Mouse (Mus musculus) heart, postnatal 0 days (tissue): ENCODE data around the gene Gm28053. TPM values are rescaled to one million over a fixed set of nuclear protein-coding genes. Genes with fewer than 3 reads are reported as not detected.

Experiments
- ATAC-seq: fragments of 200-750 bp; cut with Nextera tagmentation; 2 replicates; pipeline ENCODE4 v1.8.0; 2017; ENCODE audit warnings: low read depth, moderate number of reproducible peaks, moderate library complexity; ENCODE audit not compliant: insufficient read depth
- DNase-seq: peaks from one replicate; pipeline ENCODE4 v3.0.0-alpha.2; 2016; ENCODE audit warnings: low spot score
- H3K27ac ChIP-seq: fragments of 300-500 bp; sonication (generic); 2 replicates; pipeline ENCODE4 v1.5.1; 2014; ENCODE audit warnings: low read depth, mild to moderate bottlenecking
- H3K27me3 ChIP-seq: fragments of 300-500 bp; sonication (generic); 2 replicates; pipeline ENCODE4 v1.6.1; 2014; ENCODE audit warnings: low read length, mixed read lengths; ENCODE audit not compliant: control insufficient read depth, insufficient read depth
- H3K36me3 ChIP-seq: fragments of 300-500 bp; sonication (generic); replicated peaks from 2 replicates; pipeline ENCODE4 v1.6.1; 2014; ENCODE audit warnings: low read length, mixed read lengths; ENCODE audit not compliant: control insufficient read depth, insufficient read depth
- H3K4me1 ChIP-seq: fragments of 300-500 bp; sonication (generic); 2 replicates; pipeline ENCODE4 v1.6.1; 2014; ENCODE audit warnings: antibody characterized with exemption; ENCODE audit not compliant: control insufficient read depth, insufficient read depth
- H3K4me2 ChIP-seq: fragments of 300-500 bp; sonication (generic); 2 replicates; pipeline ENCODE4 v1.6.1; 2014; ENCODE audit warnings: low read depth, mild to moderate bottlenecking, low read length, moderate library complexity
- H3K4me3 ChIP-seq: fragments of 300-500 bp; sonication (generic); 2 replicates; pipeline ENCODE4 v1.5.1; 2014; ENCODE audit warnings: low read depth, low read length
- H3K9ac ChIP-seq: fragments of 300-500 bp; sonication (generic); replicated peaks from 2 replicates; pipeline ENCODE4 v1.6.1; 2014; ENCODE audit warnings: low read depth, low read length, mixed read lengths
- H3K9me3 ChIP-seq: fragments of 300-500 bp; sonication (generic); replicated peaks from 2 replicates; pipeline ENCODE4 v1.6.1; 2016; ENCODE audit warnings: low read length; ENCODE audit not compliant: control insufficient read depth
- CTCF ChIP-seq: IDR thresholded peaks from 2 replicates; pipeline ENCODE4 v1.5.1; 2016; ENCODE audit warnings: antibody characterized with exemption, control low read depth, low read depth
- EP300 ChIP-seq: IDR thresholded peaks from 2 replicates; pipeline ENCODE4 v1.6.1; 2016; ENCODE audit warnings: antibody characterized with exemption, low read depth
- WGBS: fragments of 180-500 bp; shearing (Covaris S2); extraction: QIAGEN DNeasy Blood & Tissue Kit; methylation state at CpG from one replicate; pipeline ENCODE4 v1.1.7; 2014; 5-methylcytosine and 5-hydroxymethylcytosine counted together
- polyA plus RNA-seq: library from polyadenylated mRNA; unstranded; fragments of >200 nt; fragmentation: Nextera tagmentation; extraction: Ambion mirVana; gene quantifications from 2 replicates; pipeline ENCODE4 v1.2.1, GENCODE M21; 2015
- total RNA-seq: library from RNA; depleted of rRNA; stranded (reverse); fragments of >200 nt; gene quantifications from 2 replicates; pipeline ENCODE4 v1.2.3, GENCODE M21; 2014; ENCODE audit warnings: low replicate concordance; rRNA removed

Gene Gm28053
- total and polyA plus RNA-seq, 2 experiments from 2014 or later: 4.1 TPM; not detected in 1

DNA sequence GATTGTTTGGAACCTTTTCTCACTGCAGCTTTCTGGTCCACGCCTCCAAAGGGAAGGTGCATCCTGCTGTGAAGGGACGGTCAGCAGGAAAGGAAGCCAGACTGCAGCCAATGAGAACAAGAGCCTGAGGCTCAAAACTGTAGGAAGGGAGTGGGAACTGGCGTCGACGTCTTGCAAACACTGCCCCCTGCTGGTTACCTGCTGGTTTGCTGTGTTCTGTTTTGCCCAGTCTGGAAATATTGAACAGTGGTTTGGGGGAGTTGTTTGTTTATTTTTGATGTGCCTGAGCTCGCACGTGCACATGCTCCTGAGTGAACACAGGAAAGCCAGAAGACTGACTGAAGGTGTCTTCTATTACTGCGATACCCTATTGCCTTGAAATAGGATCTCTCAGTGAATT is 53.6 kb downstream of the Gm28053 start:
- ATAC-seq: peak; percentile 75
- WGBS: 7% methylated on average over 8 of the region's 8 CpGs
- Histone ChIP-seq H3K36me3 (no peaks in the 10 kb centered on the region), H3K27ac (no peak overlapping the region), H3K27me3 (no peaks in the 10 kb centered on the region), H3K4me1 (no peaks in the 10 kb centered on the region), H3K9ac (no peak overlapping the region), H3K4me3 (no peak overlapping the region), H3K4me2 (no peak overlapping the region), H3K9me3 (no peaks in the 10 kb centered on the region)
- peak; percentile 79 for DNase-seq
- TF ChIP-seq EP300 (no peak), CTCF (peak; percentile 89)

DNA sequence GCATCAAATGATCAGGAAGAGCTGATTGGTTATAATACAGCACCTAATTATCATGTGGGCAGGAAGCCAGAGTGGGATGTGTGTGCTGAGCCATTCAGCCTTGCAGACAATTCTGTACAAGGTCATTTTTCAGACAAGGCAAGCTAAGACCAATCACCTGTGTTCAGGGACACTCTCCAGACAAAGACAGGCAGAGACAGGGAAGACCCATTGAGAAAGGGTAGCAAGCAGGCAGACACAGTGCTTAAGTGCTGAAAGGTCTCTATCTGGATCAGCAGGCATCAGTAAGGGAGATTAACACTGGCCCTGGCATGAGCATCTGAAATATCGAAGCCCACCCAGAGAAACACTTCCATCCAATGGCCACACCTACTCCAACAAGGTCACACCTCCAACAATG is 66.0 kb downstream of the Gm28053 start:
- WGBS: 82% methylated on average over 1 of the region's 1 CpGs
- H3K4me3 ChIP-seq: no peak overlapping the region
- H3K9me3 ChIP-seq: no peaks in the 10 kb centered on the region
- no peak for DNase-seq
- no peak overlapping the region for H3K9ac ChIP-seq
- no peaks in the 10 kb centered on the region for H3K27me3 ChIP-seq
- no peak overlapping the region; the same call in 1 of the 2 replicates for H3K27ac ChIP-seq
- H3K4me1 ChIP-seq: no peaks in the 10 kb centered on the region; the same call in 1 of the 2 replicates
- no peak overlapping the region for H3K4me2 ChIP-seq
- no peaks in the 10 kb centered on the region for H3K36me3 ChIP-seq
- no peak for ATAC-seq
- TF ChIP-seq EP300 (no peak), CTCF (no peak)

DNA sequence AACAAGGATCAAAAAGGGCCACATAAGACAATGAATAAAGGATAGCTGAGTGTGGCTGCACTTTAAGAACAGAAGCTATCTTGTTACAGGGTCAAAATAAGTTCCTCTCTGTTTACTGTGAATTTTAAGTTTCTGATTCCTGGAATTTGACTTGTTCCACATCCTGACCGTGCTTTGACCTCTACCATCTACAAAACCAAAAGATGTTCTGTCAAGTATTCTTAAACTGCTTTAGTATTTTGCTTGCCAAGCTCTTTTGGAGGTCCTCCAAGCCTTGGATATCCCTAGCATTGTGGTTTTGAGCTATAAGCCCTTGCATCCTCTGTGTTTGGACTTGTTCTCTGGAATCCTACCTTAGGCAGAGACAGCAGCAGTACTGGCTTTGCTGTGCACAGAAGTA is 66.8 kb downstream of the Gm28053 start:
- Histone ChIP-seq H3K36me3 (no peaks in the 10 kb centered on the region), H3K9ac (no peak overlapping the region), H3K27ac (no peak overlapping the region; the same call in 1 of the 2 replicates), H3K4me2 (no peak overlapping the region), H3K27me3 (no peaks in the 10 kb centered on the region), H3K9me3 (no peaks in the 10 kb centered on the region), H3K4me1 (no peaks in the 10 kb centered on the region; the same call in 1 of the 2 replicates), H3K4me3 (no peak overlapping the region)
- TF ChIP-seq EP300 (no peak), CTCF (no peak)
- 47% methylated on average over 1 of the region's 1 CpGs for WGBS
- ATAC-seq (peak; percentile 24; the same call in 1 of the 2 replicates), DNase-seq (peak; percentile 41)

DNA sequence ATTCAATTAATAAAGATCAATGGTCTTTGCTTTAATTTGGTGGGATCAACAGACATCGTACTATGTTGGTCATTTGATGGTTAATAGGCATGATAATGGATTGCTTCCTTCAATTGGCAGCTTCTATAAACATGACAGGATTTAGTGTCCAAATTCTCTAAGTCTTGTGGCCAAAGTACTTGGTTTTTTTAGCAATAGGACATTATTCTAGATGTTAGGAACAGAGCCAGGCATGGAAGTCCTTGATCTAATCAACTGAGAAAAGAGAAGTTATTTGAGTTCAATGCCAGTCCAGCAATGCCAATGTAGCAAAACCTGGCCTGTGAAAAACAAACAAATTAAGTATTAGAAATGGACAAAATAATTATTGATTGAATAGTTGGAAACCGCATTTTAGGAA is 67.2 kb downstream of the Gm28053 start:
- TF ChIP-seq EP300: no peak
- no peak for TF ChIP-seq CTCF
- Histone ChIP-seq H3K4me1 (no peaks in the 10 kb centered on the region; the same call in 1 of the 2 replicates), H3K4me3 (no peak overlapping the region), H3K27ac (no peak overlapping the region; the same call in 1 of the 2 replicates), H3K27me3 (no peaks in the 10 kb centered on the region), H3K9me3 (no peaks in the 10 kb centered on the region), H3K4me2 (no peak overlapping the region), H3K36me3 (no peaks in the 10 kb centered on the region), H3K9ac (no peak overlapping the region)
- ATAC-seq: no peak
- WGBS: 64% methylated on average over 2 of the region's 2 CpGs
- no peak for DNase-seq

DNA sequence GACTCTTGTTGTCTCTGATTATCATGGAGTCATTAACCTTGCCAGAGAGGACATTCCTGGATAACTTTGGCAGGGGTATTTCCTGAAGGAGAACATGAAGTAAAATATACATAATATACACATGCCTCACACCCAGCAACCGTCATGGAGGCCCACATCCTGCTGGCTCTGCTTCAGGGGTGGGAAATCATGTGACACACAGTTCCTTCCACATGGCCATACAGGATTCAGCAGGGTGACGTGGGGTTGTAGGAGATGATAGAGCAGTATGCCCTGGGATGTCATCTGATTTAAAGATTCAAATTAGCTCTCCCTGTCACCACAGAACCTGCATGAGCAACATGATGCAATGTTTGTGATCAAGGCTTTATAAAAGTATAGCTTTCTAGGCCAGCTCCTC is 69.5 kb downstream of the Gm28053 start:
- Histone ChIP-seq H3K36me3 (no peaks in the 10 kb centered on the region), H3K4me1 (no peaks in the 10 kb centered on the region; the same call in 1 of the 2 replicates), H3K27me3 (no peaks in the 10 kb centered on the region), H3K9ac (no peak overlapping the region), H3K4me3 (no peak overlapping the region), H3K27ac (no peak overlapping the region), H3K9me3 (no peaks in the 10 kb centered on the region), H3K4me2 (no peak overlapping the region)
- 60% methylated on average over 2 of the region's 2 CpGs for WGBS
- DNase-seq: no peak
- no peak for ATAC-seq
- TF ChIP-seq EP300: no peak
- no peak for TF ChIP-seq CTCF

DNA sequence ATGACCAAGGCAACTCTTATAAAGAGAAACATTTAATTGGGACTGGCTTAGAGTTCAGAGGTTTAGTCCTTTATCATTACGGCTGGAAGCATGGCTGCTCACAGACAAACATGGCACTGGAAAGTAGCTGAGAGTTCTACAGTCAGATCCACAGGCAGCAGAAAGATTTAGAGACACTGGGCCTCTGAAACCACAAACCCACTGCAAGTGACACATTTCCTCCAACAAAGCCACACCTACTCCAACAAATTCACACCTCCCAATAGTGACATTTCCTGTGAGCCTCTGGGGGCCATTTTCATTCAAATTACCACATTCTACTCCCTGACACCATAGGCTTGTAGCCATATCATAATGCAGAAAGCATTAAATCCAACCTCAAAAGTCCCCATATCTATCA is 83.5 kb downstream of the Gm28053 start:
- Histone ChIP-seq H3K27ac (no peak overlapping the region), H3K4me3 (no peak overlapping the region), H3K36me3 (no peaks in the 10 kb centered on the region), H3K4me1 (no peaks in the 10 kb centered on the region), H3K27me3 (no peaks in the 10 kb centered on the region), H3K9me3 (peaks cover 4% of the 10 kb centered on the region; the same call in 1 of the 2 replicates), H3K4me2 (no peak overlapping the region), H3K9ac (no peak overlapping the region)
- 82% methylated on average over 1 of the region's 1 CpGs for WGBS
- no peak for ATAC-seq
- TF ChIP-seq EP300 (no peak), CTCF (no peak)
- DNase-seq: no peak

Other genes with a start within 250 kb of the Gm28053 start
- 10.5 and 17.2 TPM in 2 replicates for gene Atp6v0e2, start 181.0 kb upstream of the Gm28053 start, total RNA-seq
- 13.0 and 15.4 TPM in 2 replicates for gene Atp6v0e2, start 181.0 kb upstream of the Gm28053 start, polyA plus RNA-seq
- 3.9 and 7.6 TPM in 2 replicates for gene Lrrc61, start 163.8 kb upstream of the Gm28053 start, total RNA-seq
- gene Lrrc61, start 163.8 kb upstream of the Gm28053 start, polyA plus RNA-seq: 3.8 and 5.8 TPM in 2 replicates
- 56.8 and 72.8 TPM in 2 replicates for gene Rarres2, start 145.8 kb upstream of the Gm28053 start, total RNA-seq
- 65.7 and 71.8 TPM in 2 replicates for gene Rarres2, start 145.8 kb upstream of the Gm28053 start, polyA plus RNA-seq
- gene Gm45021, start 129.0 kb upstream of the Gm28053 start, total RNA-seq: not detected in 2 replicates
- not detected in 2 replicates for gene Gm45021, start 129.0 kb upstream of the Gm28053 start, polyA plus RNA-seq
- gene Repin1, start 124.7 kb upstream of the Gm28053 start, total RNA-seq: 49.7 and 50.3 TPM in 2 replicates
- gene Repin1, start 124.7 kb upstream of the Gm28053 start, polyA plus RNA-seq: 16.6 and 17.5 TPM in 2 replicates
- not detected in 2 replicates for gene Gm44965, start 124.7 kb upstream of the Gm28053 start, total RNA-seq
- not detected in 2 replicates for gene Gm44965, start 124.7 kb upstream of the Gm28053 start, polyA plus RNA-seq
- 4.0 and 5.1 TPM in 2 replicates for gene Zfp775, start 116.5 kb upstream of the Gm28053 start, total RNA-seq
- 5.7 and 7.6 TPM in 2 replicates for gene Zfp775, start 116.5 kb upstream of the Gm28053 start, polyA plus RNA-seq
- 0.38 TPM in 1 of 2 replicates, not detected in the other for gene AI854703, start 91.8 kb upstream of the Gm28053 start, total RNA-seq
- 0.73 and 0.87 TPM in 2 replicates for gene AI854703, start 91.8 kb upstream of the Gm28053 start, polyA plus RNA-seq
- 0.15 and 3.2 TPM in 2 replicates for gene Gimap8, start 71.4 kb upstream of the Gm28053 start, total RNA-seq
- gene Gimap8, start 71.4 kb upstream of the Gm28053 start, polyA plus RNA-seq: 2.6 and 2.7 TPM in 2 replicates
- gene Gimap9, start 42.5 kb upstream of the Gm28053 start, total RNA-seq: 1.8 and 4.6 TPM in 2 replicates
- gene Gimap9, start 42.5 kb upstream of the Gm28053 start, polyA plus RNA-seq: 4.7 and 5.7 TPM in 2 replicates
- gene Gimap4, start 34.1 kb upstream of the Gm28053 start, total RNA-seq: 23.0 and 27.1 TPM in 2 replicates
- 37.4 and 43.8 TPM in 2 replicates for gene Gimap4, start 34.1 kb upstream of the Gm28053 start, polyA plus RNA-seq
- 38.5 and 39.3 TPM in 2 replicates for gene Gimap6, start 10.4 kb upstream of the Gm28053 start, total RNA-seq
- gene Gimap6, start 10.4 kb upstream of the Gm28053 start, polyA plus RNA-seq: 40.4 and 41.1 TPM in 2 replicates
- not detected in 2 replicates for gene Gimap7, start within 50 bp of the Gm28053 start, total RNA-seq
- gene Gimap7, start within 50 bp of the Gm28053 start, polyA plus RNA-seq: not detected in 2 replicates
- 14.5 and 19.7 TPM in 2 replicates for gene Gimap1, start 20.4 kb downstream of the Gm28053 start, total RNA-seq
- gene Gimap1, start 20.4 kb downstream of the Gm28053 start, polyA plus RNA-seq: 22.7 and 23.1 TPM in 2 replicates
- gene Gimap5, start 27.6 kb downstream of the Gm28053 start, total RNA-seq: 8.4 and 46.7 TPM in 2 replicates
- gene Gimap5, start 27.6 kb downstream of the Gm28053 start, polyA plus RNA-seq: 8.4 and 12.2 TPM in 2 replicates
- gene Gimap3, start 52.2 kb downstream of the Gm28053 start, total RNA-seq: not detected in 2 replicates
- gene Gimap3, start 52.2 kb downstream of the Gm28053 start, polyA plus RNA-seq: 0.08 TPM in 1 of 2 replicates, not detected in the other
- 54.2 and 61.1 TPM in 2 replicates for gene Tmem176a, start 122.3 kb downstream of the Gm28053 start, total RNA-seq
- gene Tmem176a, start 122.3 kb downstream of the Gm28053 start, polyA plus RNA-seq: 53.4 and 58.2 TPM in 2 replicates
- gene Tmem176b, start 122.9 kb downstream of the Gm28053 start, total RNA-seq: 93.9 and 147 TPM in 2 replicates
- 168 and 184 TPM in 2 replicates for gene Tmem176b, start 122.9 kb downstream of the Gm28053 start, polyA plus RNA-seq
- 0.99 TPM in 1 of 2 replicates, not detected in the other for gene Aoc1, start 154.3 kb downstream of the Gm28053 start, total RNA-seq
- 0.26 TPM in 1 of 2 replicates, not detected in the other for gene Aoc1, start 154.3 kb downstream of the Gm28053 start, polyA plus RNA-seq
- gene 1600015I10Rik, start 211.3 kb downstream of the Gm28053 start, total RNA-seq: not detected in 2 replicates
- gene 1600015I10Rik, start 211.3 kb downstream of the Gm28053 start, polyA plus RNA-seq: 0.07 and 0.08 TPM in 2 replicates